Mouse (Mus musculus) heart, adult 18-20 months (tissue): Measurements from ENCODE around the gene Nabp1. TPM values are rescaled to one million over a fixed set of nuclear protein-coding genes. Genes with fewer than 3 reads are reported as not detected.
A peak's percentile ranks its signal among the peaks of the same experiment; 100 is the strongest.
"Not testable (repeated sequence)": the region's sequence is repeated elsewhere in the genome, so short reads cannot be mapped to it uniquely, and the experiment has no call there.

Experiments used
- DNase-seq, 2 experiments: peaks; one replicate each; pipeline ENCODE4 v3.0.0; 2021 to 2022; ENCODE audit warnings: mixed read lengths in 1 of 2
- total RNA-seq, 2 experiments: library from RNA; stranded (reverse); gene quantifications; 2 replicates each; pipeline ENCODE4 v1.2.3; 2021

Gene Nabp1
- total RNA-seq, 2 experiments from 2014 or later, result 44.2 to 48.5 TPM

- no peak for DNase-seq
These were observed 15.5 kb upstream of the Nabp1 start for GRCm38 (mm10) chr1:51493592-51494307.

- DNase-seq, result no peak
These were observed 8.1 kb upstream of the Nabp1 start for GRCm38 (mm10) chr1:51486291-51486690.

GRCm38 (mm10) chr1:51480386-51480785 lies 2.2 kb upstream of the Nabp1 start:
- DNase-seq, result peak; percentile 18 to 65

- DNase-seq, result no peak
These were observed 1.5 kb upstream of the Nabp1 start for GRCm38 (mm10) chr1:51479691-51480090.

GRCm38 (mm10) chr1:51479027-51479329 lies 753 bp upstream of the Nabp1 start:
- no peak for DNase-seq

GRCm38 (mm10) chr1:51477656-51478081 lies 556 bp downstream of the Nabp1 start:
- peak in 1 of 2 experiments; percentile 34 for DNase-seq

- DNase-seq, result no peak
These were observed 1.8 kb downstream of the Nabp1 start for GRCm38 (mm10) chr1:51476405-51476804.

- DNase-seq, result no peak
These were observed 10.1 kb downstream of the Nabp1 start for GRCm38 (mm10) chr1:51468077-51468476.

GRCm38 (mm10) chr1:51467181-51467580 lies 11.0 kb downstream of the Nabp1 start:
- DNase-seq, result no peak

- DNase-seq, result peak in 1 of 2 experiments; percentile 36
These were observed 11.8 kb downstream of the Nabp1 start for GRCm38 (mm10) chr1:51466385-51466784.

GRCm38 (mm10) chr1:51465285-51465684 lies 12.9 kb downstream of the Nabp1 start:
- no peak for DNase-seq

- DNase-seq, result no peak
These were observed 15.2 kb downstream of the Nabp1 start for GRCm38 (mm10) chr1:51463038-51463437.

GRCm38 (mm10) chr1:51458731-51459450 lies 19.3 kb downstream of the Nabp1 start:
- peak; percentile 39 to 77 for DNase-seq

- no peak for DNase-seq
These were observed 20.1 kb downstream of the Nabp1 start for GRCm38 (mm10) chr1:51458089-51458488.

GRCm38 (mm10) chr1:51457249-51457648 lies 21.0 kb downstream of the Nabp1 start:
- DNase-seq, result no peak

- no peak for DNase-seq
These were observed 29.4 kb downstream of the Nabp1 start for GRCm38 (mm10) chr1:51448789-51449188.

- DNase-seq, result no peak
These were observed 32.3 kb downstream of the Nabp1 start for GRCm38 (mm10) chr1:51445854-51446460.

GRCm38 (mm10) chr1:51445161-51445853 lies 32.9 kb downstream of the Nabp1 start:
- DNase-seq, result no peak

- DNase-seq, result no peak
These were observed 48.5 kb downstream of the Nabp1 start for GRCm38 (mm10) chr1:51429775-51430174.

- DNase-seq, result no peak
These were observed 51.9 kb downstream of the Nabp1 start for GRCm38 (mm10) chr1:51426298-51426697.

- not testable (repeated sequence) for DNase-seq
These were observed 57.2 kb downstream of the Nabp1 start for GRCm38 (mm10) chr1:51421029-51421428.

GRCm38 (mm10) chr1:51418753-51419152 lies 59.5 kb downstream of the Nabp1 start:
- DNase-seq, result no peak
